Mouse (Mus musculus): ENCODE results near the gene Bcl2l13.

GRCm38 (mm10) chr6:120871286-120871685 is 35.3 kb downstream of the Bcl2l13 start:
- TF ChIP-seq EP300 (IDR thresholded peaks at IDR 0.05; ENCODE audit: low read depth) (no peak), CTCF (IDR thresholded peaks at IDR 0.05; ENCODE audit: low read depth) (no peak)
